Comparison of ENCODE assay signal across 13 mouse cellular contexts in genomic region chr14:55223172-55223571, GRCm38 (mm10). TPM values are rescaled to one million over a fixed set of nuclear protein-coding genes. Genes with fewer than 3 reads are reported as not detected.
A peak's percentile ranks its signal among the peaks of the same experiment; 100 is the strongest.
DNase-seq lines count a peak whose midpoint lies in the region; ATAC-seq and TF ChIP-seq lines count a peak whose summit lies in the region.
"Had no signal": no experiment of that assay in that cellular context is flagged by ENCODE, and none has a peak within 500 bp of the region (broad histone marks: within the 10 kb centered on the region; RNA-seq: fewer than 3 reads in every experiment).

No protein-coding gene starts in this region.

- H3K27me3 ChIP-seq in forebrain, embryonic 14.5 days (replicated peaks; ENCODE audit: control insufficient read depth, insufficient read depth, low read length), result no peaks in the 10 kb centered on the region
- no peaks in the 10 kb centered on the region for H3K27me3 ChIP-seq in forebrain, embryonic 10.5 days (ENCODE audit: poor library complexity, severe bottlenecking)
- no peaks in the 10 kb centered on the region for H3K27me3 ChIP-seq in kidney, embryonic 15.5 days
- no peaks in the 10 kb centered on the region for H3K27me3 ChIP-seq in lung, postnatal 0 days (replicated peaks; ENCODE audit: insufficient read depth, low read length)
- H3K27me3 ChIP-seq in hindbrain, postnatal 0 days (ENCODE audit: insufficient read depth, low read length), result no peaks in the 10 kb centered on the region
- H3K27me3 ChIP-seq: embryonic facial prominence, embryonic 15.5 days had no signal

- no peaks in the 10 kb centered on the region for H3K9me3 ChIP-seq in forebrain, embryonic 14.5 days (replicated peaks; ENCODE audit: control insufficient read depth, low read length)
- no peaks in the 10 kb centered on the region for H3K9me3 ChIP-seq in forebrain, embryonic 10.5 days
- H3K9me3 ChIP-seq in kidney, embryonic 15.5 days (replicated peaks), result no peaks in the 10 kb centered on the region
- no peaks in the 10 kb centered on the region for H3K9me3 ChIP-seq in lung, postnatal 0 days (ENCODE audit: low read length)
- no peaks in the 10 kb centered on the region for H3K9me3 ChIP-seq in hindbrain, postnatal 0 days (ENCODE audit: low read length)
- H3K9me3 ChIP-seq: embryonic facial prominence, embryonic 15.5 days had no signal

- peak; percentile 79 for DNase-seq in forebrain, embryonic 14.5 days (ENCODE audit: low spot score)
- no peak for DNase-seq in forebrain, embryonic 10.5 days (ENCODE audit: extremely low spot score, low spot score)
- peak; percentile 24 to 31 for DNase-seq in kidney, postnatal 4 days
- DNase-seq in lung, postnatal 0 days (ENCODE audit: low spot score), result no peak
- no peak for DNase-seq in lung, postnatal 14 days
- peak; percentile 86 for DNase-seq in hindbrain, postnatal 0 days (ENCODE audit: low spot score)
- no peak for DNase-seq in c-Kit-positive CD71-positive TER-119-positive erythroid progenitor cells, embryonic 14.5 days (ENCODE audit: low spot score)
- DNase-seq: thymus, postnatal 25 days had no signal

- peak; percentile 6; the same call in 1 of the 2 replicates for TF ChIP-seq CTCF in lung, postnatal 0 days (IDR thresholded peaks at IDR 0.05)
- TF ChIP-seq CTCF in hindbrain, postnatal 0 days (IDR thresholded peaks at IDR 0.05; ENCODE audit: low read depth), result peak; percentile 58

- H3K4me3 ChIP-seq in forebrain, embryonic 14.5 days (ENCODE audit: low read depth, low read length), result no peak overlapping the region
- H3K4me3 ChIP-seq in forebrain, embryonic 10.5 days, result no peak overlapping the region
- H3K4me3 ChIP-seq in kidney, embryonic 15.5 days (replicated peaks), result no peak overlapping the region
- no peak overlapping the region for H3K4me3 ChIP-seq in lung, postnatal 0 days (ENCODE audit: low read depth, low read length)
- no peak overlapping the region for H3K4me3 ChIP-seq in hindbrain, postnatal 0 days (ENCODE audit: low read length)
- H3K4me3 ChIP-seq: embryonic facial prominence, embryonic 15.5 days had no signal

- H3K9ac ChIP-seq in forebrain, embryonic 14.5 days (ENCODE audit: low read length), result no peak overlapping the region
- H3K9ac ChIP-seq in kidney, embryonic 15.5 days, result no peak overlapping the region
- H3K9ac ChIP-seq in lung, postnatal 0 days (replicated peaks; ENCODE audit: low read depth), result no peak overlapping the region
- no peak overlapping the region for H3K9ac ChIP-seq in hindbrain, postnatal 0 days (replicated peaks; ENCODE audit: low read length)
- H3K9ac ChIP-seq: embryonic facial prominence, embryonic 15.5 days had no signal

- WGBS in forebrain, embryonic 14.5 days, result 3% methylated on average over 1 of the region's 1 CpGs
- 47% methylated on average over 1 of the region's 1 CpGs for WGBS in forebrain, embryonic 10.5 days
- 35% methylated on average over 1 of the region's 1 CpGs for WGBS in kidney, embryonic 15.5 days
- 8% methylated on average over 1 of the region's 1 CpGs for WGBS in lung, postnatal 0 days
- WGBS in hindbrain, postnatal 0 days, result 10% methylated on average over 1 of the region's 1 CpGs

- no peaks in the 10 kb centered on the region for H3K4me1 ChIP-seq in forebrain, embryonic 14.5 days (ENCODE audit: control insufficient read depth, insufficient read depth, low read length)
- H3K4me1 ChIP-seq in forebrain, embryonic 10.5 days, result no peaks in the 10 kb centered on the region
- H3K4me1 ChIP-seq in kidney, embryonic 15.5 days, result no peaks in the 10 kb centered on the region
- no peaks in the 10 kb centered on the region for H3K4me1 ChIP-seq in lung, postnatal 0 days (ENCODE audit: insufficient read depth, low read depth, low read length)
- 0 out of 2 replicates have a peak, but pooled peaks cover 3% of the 10 kb centered on the region for H3K4me1 ChIP-seq in hindbrain, postnatal 0 days (ENCODE audit: insufficient read depth, low read length)
- H3K4me1 ChIP-seq: embryonic facial prominence, embryonic 15.5 days had no signal

- TF ChIP-seq EP300 in lung, postnatal 0 days (IDR thresholded peaks at IDR 0.05), result no peak

- no peak overlapping the region for H3K27ac ChIP-seq in forebrain, embryonic 14.5 days (ENCODE audit: low read depth, low read length)
- no peak overlapping the region for H3K27ac ChIP-seq in forebrain, embryonic 10.5 days
- H3K27ac ChIP-seq in kidney, embryonic 15.5 days, result no peak overlapping the region
- H3K27ac ChIP-seq in lung, postnatal 0 days (ENCODE audit: low read length), result no peak overlapping the region
- H3K27ac ChIP-seq in hindbrain, postnatal 0 days, result no peak overlapping the region
- H3K27ac ChIP-seq: embryonic facial prominence, embryonic 15.5 days; macrophage had no signal

- no peaks in the 10 kb centered on the region for H3K36me3 ChIP-seq in forebrain, embryonic 14.5 days (ENCODE audit: control insufficient read depth, insufficient read depth, low read length)
- no peaks in the 10 kb centered on the region for H3K36me3 ChIP-seq in forebrain, embryonic 10.5 days (replicated peaks)
- no peaks in the 10 kb centered on the region for H3K36me3 ChIP-seq in kidney, embryonic 15.5 days
- H3K36me3 ChIP-seq in lung, postnatal 0 days (ENCODE audit: insufficient read depth, low read length), result no peaks in the 10 kb centered on the region
- H3K36me3 ChIP-seq in hindbrain, postnatal 0 days (ENCODE audit: insufficient read depth, low read length), result no peaks in the 10 kb centered on the region
- H3K36me3 ChIP-seq: embryonic facial prominence, embryonic 15.5 days had no signal

- no peak for ATAC-seq in forebrain, embryonic 14.5 days
- no peak for ATAC-seq in kidney, embryonic 15.5 days (replicated peaks; ENCODE audit: low FRiP score)
- ATAC-seq in lung, postnatal 0 days, result no peak
- ATAC-seq in hindbrain, postnatal 0 days, result peak; percentile 89
- ATAC-seq: inflammation-experienced regulatory T-cells, adult 6 months had no signal

- no peak overlapping the region for H3K4me2 ChIP-seq in forebrain, embryonic 14.5 days (ENCODE audit: low read length)
- H3K4me2 ChIP-seq in kidney, embryonic 15.5 days, result no peak overlapping the region
- H3K4me2 ChIP-seq in lung, postnatal 0 days (replicated peaks; ENCODE audit: low read depth, low read length), result no peak overlapping the region
- no peak overlapping the region for H3K4me2 ChIP-seq in hindbrain, postnatal 0 days (ENCODE audit: low read depth, low read length)
- H3K4me2 ChIP-seq: embryonic facial prominence, embryonic 15.5 days had no signal

RNA-seq across cellular contexts. Expression of gene Dhrs2, which starts 1.4 kb away (rescaled TPM):
- polyA plus RNA-seq in forebrain, embryonic 14.5 days (2014; fragmentation: Nextera tagmentation; extraction: Ambion mirVana), result 0.41 and 0.56 TPM in 2 replicates
- not detected in 2 replicates for polyA plus RNA-seq in forebrain, embryonic 10.5 days (2016; fragmentation: Nextera tagmentation; extraction: Ambion mirVana)
- 0.23 TPM in 1 of 2 replicates, not detected in the other for polyA plus RNA-seq in kidney, embryonic 15.5 days (2015; fragmentation: Nextera tagmentation; extraction: Ambion mirVana)
- 0.23 TPM in 1 of 2 replicates, not detected in the other for polyA plus RNA-seq in lung, postnatal 0 days (2015; fragmentation: Nextera tagmentation; extraction: Ambion mirVana)
- 1.7 TPM in 1 of 2 replicates, not detected in the other for total RNA-seq in hindbrain, postnatal 0 days (2014; rRNA removed)
- 1.6 and 2.0 TPM in 2 replicates for polyA plus RNA-seq in hindbrain, postnatal 0 days (2015; fragmentation: Nextera tagmentation; extraction: Ambion mirVana)
- total RNA-seq: left cerebral cortex, postnatal 25 days had no signal
- polyA plus RNA-seq: inflammation-experienced regulatory T-cells, adult 6 months; macrophage had no signal

Comparison
In these comparisons a context has a peak if more than half of its experiments do, and no peak if none do; other contexts are left out.
1. DNase-seq: peak in forebrain, embryonic 14.5 days (single experiment), kidney, postnatal 4 days (2 of 2) and hindbrain, postnatal 0 days (single experiment); none in forebrain, embryonic 10.5 days (single experiment), lung, postnatal 0 days (single experiment), lung, postnatal 14 days (single experiment) and c-Kit-positive CD71-positive TER-119-positive erythroid progenitor cells, embryonic 14.5 days (single experiment).